Mouse (Mus musculus) thymus, adult 2 months (tissue): Measurements from ENCODE around the gene Usp10. TPM values are rescaled to one million over a fixed set of nuclear protein-coding genes. Genes with fewer than 3 reads are reported as not detected.

ENCODE experiments used
- DNase-seq: peaks from one replicate; pipeline ENCODE4 v3.0.0; 2021
- H3K27ac ChIP-seq: fragments of 200-500 bp; 2 replicates; pipeline ENCODE4 v1.5.1; 2012; ENCODE audit warnings: low read length, control low read depth; ENCODE audit not compliant: control insufficient read depth, insufficient read depth
- H3K27me3 ChIP-seq: fragments of 200-500 bp; 2 replicates; pipeline ENCODE4 v1.6.1; 2012; ENCODE audit warnings: mild to moderate bottlenecking, low read length, moderate library complexity, mixed read lengths; ENCODE audit not compliant: control insufficient read depth, insufficient read depth
- H3K36me3 ChIP-seq: fragments of 200-500 bp; 2 replicates; pipeline ENCODE4 v1.6.1; 2012; ENCODE audit warnings: mild to moderate bottlenecking, low read length, moderate library complexity; ENCODE audit not compliant: control insufficient read depth, insufficient read depth
- H3K4me1 ChIP-seq: fragments of 200-500 bp; replicated peaks from 2 replicates; pipeline ENCODE4 v1.6.1; 2012; ENCODE audit warnings: low read length; ENCODE audit not compliant: control insufficient read depth, insufficient read depth
- H3K4me3 ChIP-seq: fragments of 200-500 bp; 2 replicates; pipeline ENCODE4 v1.5.1; 2012; ENCODE audit warnings: mild to moderate bottlenecking, low read length, control low read depth, moderate library complexity; ENCODE audit not compliant: control insufficient read depth, insufficient read depth
- CTCF ChIP-seq: fragments of 200-500 bp; IDR thresholded peaks from 2 replicates; pipeline ENCODE4 v1.5.1; 2012; ENCODE audit warnings: mild to moderate bottlenecking, control low read depth, low read length, moderate library complexity, borderline replicate concordance; ENCODE audit not compliant: control insufficient read depth, poor library complexity, insufficient read depth; ENCODE audit errors: extremely low read depth
- POLR2A ChIP-seq: fragments of 200-500 bp; IDR thresholded peaks from 2 replicates; pipeline ENCODE4 v1.6.1; 2012; ENCODE audit warnings: mild to moderate bottlenecking, low read length, control low read depth, moderate library complexity; ENCODE audit not compliant: control insufficient read depth, poor library complexity, insufficient read depth; ENCODE audit errors: extremely low read depth
- WGBS: fragments of 180-500 bp; shearing (Covaris S2); methylation state at CpG from one replicate; pipeline ENCODE4 v1.1.7; 2018; 5-methylcytosine and 5-hydroxymethylcytosine counted together
- polyA plus RNA-seq: library from polyadenylated mRNA; depleted of rRNA; stranded (reverse); fragments of >200 nt; gene quantifications from 2 replicates; pipeline ENCODE4 v1.2.3, GENCODE M21; 2012

Usp10 gene
- polyA plus RNA-seq, 1 experiment: 126 TPM

- Histone ChIP-seq H3K27me3 (no peaks in the 10 kb centered on the region), H3K27ac (no peak overlapping the region), H3K36me3 (peaks cover 33% of the 10 kb centered on the region), H3K4me3 (no peak overlapping the region), H3K4me1 (peaks cover 20% of the 10 kb centered on the region)
- TF ChIP-seq POLR2A: no peak
- no peak for TF ChIP-seq CTCF
- DNase-seq: no peak
- WGBS: 92% methylated on average over 15 of the region's 15 CpGs
Measured at GRCm38 (mm10) chr8:119948340-119948739, 38.2 kb downstream of the Usp10 start.

GRCm38 (mm10) chr8:119952282-119952681 is 42.1 kb downstream of the Usp10 start:
- Histone ChIP-seq H3K4me1 (no peaks in the 10 kb centered on the region), H3K4me3 (no peak overlapping the region), H3K27ac (no peak overlapping the region), H3K27me3 (no peaks in the 10 kb centered on the region), H3K36me3 (peaks cover 63% of the 10 kb centered on the region)
- no peak for TF ChIP-seq POLR2A
- TF ChIP-seq CTCF: no peak
- no peak for DNase-seq
- 92% methylated on average over 7 of the region's 7 CpGs for WGBS

- Histone ChIP-seq H3K27ac (no peak overlapping the region), H3K27me3 (no peaks in the 10 kb centered on the region), H3K36me3 (peaks cover 67% of the 10 kb centered on the region), H3K4me3 (no peak overlapping the region), H3K4me1 (no peaks in the 10 kb centered on the region)
- no peak for DNase-seq
- 91% methylated on average over 5 of the region's 5 CpGs for WGBS
- TF ChIP-seq CTCF (no peak), POLR2A (no peak)
Measured at GRCm38 (mm10) chr8:119952747-119953146, 42.6 kb downstream of the Usp10 start.

GRCm38 (mm10) chr8:119955333-119955732 is 45.2 kb downstream of the Usp10 start:
- WGBS: 92% methylated on average over 8 of the region's 8 CpGs
- peaks cover 67% of the 10 kb centered on the region for H3K36me3 ChIP-seq
- TF ChIP-seq CTCF (no peak), POLR2A (no peak)
- H3K27me3 ChIP-seq: no peaks in the 10 kb centered on the region
- no peak overlapping the region for H3K27ac ChIP-seq
- no peak for DNase-seq
- no peak overlapping the region for H3K4me3 ChIP-seq
- no peaks in the 10 kb centered on the region for H3K4me1 ChIP-seq

- no peak overlapping the region for H3K4me3 ChIP-seq
Measured at GRCm38 (mm10) chr8:119958076-119958475, 47.9 kb downstream of the Usp10 start.

GRCm38 (mm10) chr8:119960531-119961104 is 50.5 kb downstream of the Usp10 start:
- 90% methylated on average over 5 of the region's 5 CpGs for WGBS
- Histone ChIP-seq H3K4me3 (no peak overlapping the region), H3K4me1 (no peaks in the 10 kb centered on the region), H3K36me3 (peaks cover 23% of the 10 kb centered on the region), H3K27ac (no peak overlapping the region), H3K27me3 (no peaks in the 10 kb centered on the region)
- DNase-seq: no peak
- TF ChIP-seq CTCF: no peak

More at GRCm38 (mm10) chr8:119958076-119958475, 47.9 kb downstream of the Usp10 start:
- WGBS: 98% methylated on average over 10 of the region's 10 CpGs
- no peak for DNase-seq
- Histone ChIP-seq H3K36me3 (peaks cover 42% of the 10 kb centered on the region), H3K27me3 (no peaks in the 10 kb centered on the region), H3K4me1 (no peaks in the 10 kb centered on the region), H3K27ac (no peak overlapping the region)
- TF ChIP-seq CTCF (no peak), POLR2A (no peak)

GRCm38 (mm10) chr8:119964859-119965258 is 54.7 kb downstream of the Usp10 start:
- no peak overlapping the region for H3K27ac ChIP-seq
- no peaks in the 10 kb centered on the region for H3K36me3 ChIP-seq
- H3K4me3 ChIP-seq: no peak overlapping the region
- H3K4me1 ChIP-seq: no peaks in the 10 kb centered on the region
- WGBS: 83% methylated on average over 4 of the region's 4 CpGs
- no peaks in the 10 kb centered on the region for H3K27me3 ChIP-seq
- TF ChIP-seq CTCF (no peak), POLR2A (no peak)
- no peak for DNase-seq
